Mouse (Mus musculus) large intestine, adult 2 months (tissue): ENCODE measurements around the gene Dppa3. TPM values are rescaled to one million over a fixed set of nuclear protein-coding genes. Genes with fewer than 3 reads are reported as not detected.
"Not testable (repeated sequence)": the region's sequence is repeated elsewhere in the genome, so short reads cannot be mapped to it uniquely, and the experiment has no call there.

Experiments
- DNase-seq: peaks from one replicate; pipeline ENCODE4 v3.0.0-alpha.2; 2012; ENCODE audit warnings: low read depth, low spot score
- WGBS: fragments of 180-500 bp; shearing (Covaris S2); methylation state at CpG from one replicate; pipeline ENCODE4 v1.1.7; 2018; 5-methylcytosine and 5-hydroxymethylcytosine counted together
- polyA plus RNA-seq: library from polyadenylated mRNA; depleted of rRNA; stranded (reverse); fragments of >200 nt; gene quantifications from 2 replicates; pipeline ENCODE4 v1.2.3, GENCODE M21; 2012

Dppa3 gene
- polyA plus RNA-seq, 1 experiment = not detected

GRCm38 (mm10) chr6:122608434-122609376, 17.5 kb upstream of the Dppa3 start:
- no peak for DNase-seq
- WGBS = 85% methylated on average over 10 of the region's 10 CpGs

GRCm38 (mm10) chr6:122609377-122609728, 16.9 kb upstream of the Dppa3 start:
- WGBS = 57% methylated on average over 9 of the region's 9 CpGs
- DNase-seq = no peak

GRCm38 (mm10) chr6:122609771-122610170, 16.4 kb upstream of the Dppa3 start, which contains the start of gene Gdf3:
TSS of gene Gdf3 (minus strand) at chr6:122610087.
- WGBS = 59% methylated on average over 14 of the region's 14 CpGs
- DNase-seq = no peak

GRCm38 (mm10) chr6:122612426-122612825, 13.8 kb upstream of the Dppa3 start:
- DNase-seq = no peak
- WGBS = 75% methylated on average over 4 of the region's 4 CpGs

- 56% methylated on average over 2 of the region's 2 CpGs for WGBS
- no peak for DNase-seq
Measured at GRCm38 (mm10) chr6:122614047-122614446, 12.2 kb upstream of the Dppa3 start.

- no peak for DNase-seq
- WGBS = 31% methylated on average over 3 of the region's 3 CpGs
Measured at GRCm38 (mm10) chr6:122616022-122616421, 10.2 kb upstream of the Dppa3 start.

- WGBS = 45% methylated on average over 6 of the region's 6 CpGs
- no peak for DNase-seq
Measured at GRCm38 (mm10) chr6:122621066-122621465, 5.1 kb upstream of the Dppa3 start.

GRCm38 (mm10) chr6:122624480-122624879, 1.7 kb upstream of the Dppa3 start:
- no peak for DNase-seq
- WGBS = 75% methylated on average over 5 of the region's 5 CpGs

GRCm38 (mm10) chr6:122625156-122625555, 1.1 kb upstream of the Dppa3 start:
- peak; percentile 90 for DNase-seq
- 29% methylated on average over 4 of the region's 4 CpGs for WGBS

GRCm38 (mm10) chr6:122627469-122628108, 1.4 kb downstream of the Dppa3 start:
- no peak for DNase-seq
- WGBS = 21% methylated on average over 20 of the region's 20 CpGs

GRCm38 (mm10) chr6:122633411-122633810, 7.2 kb downstream of the Dppa3 start:
- no peak for DNase-seq
- 44% methylated on average over 9 of the region's 9 CpGs for WGBS

- 62% methylated on average over 7 of the region's 7 CpGs for WGBS
- DNase-seq = no peak
Measured at GRCm38 (mm10) chr6:122635315-122635714, 9.1 kb downstream of the Dppa3 start.

GRCm38 (mm10) chr6:122636666-122637065, 10.5 kb downstream of the Dppa3 start:
- DNase-seq = no peak
- WGBS = 22% methylated on average over 3 of the region's 3 CpGs

- DNase-seq = not testable (repeated sequence)
- WGBS = 62% methylated on average over 4 of the region's 4 CpGs
Measured at GRCm38 (mm10) chr6:122637566-122637965, 11.4 kb downstream of the Dppa3 start.

GRCm38 (mm10) chr6:122644196-122644595, 18.0 kb downstream of the Dppa3 start:
- 93% methylated on average over 21 of the region's 21 CpGs for WGBS
- DNase-seq = not testable (repeated sequence)

- WGBS = 76% methylated on average over 3 of the region's 3 CpGs
- no peak for DNase-seq
Measured at GRCm38 (mm10) chr6:122649903-122650302, 23.7 kb downstream of the Dppa3 start.

- no peak for DNase-seq
- WGBS = 51% methylated on average over 5 of the region's 5 CpGs
Measured at GRCm38 (mm10) chr6:122650398-122650980, 24.3 kb downstream of the Dppa3 start.

GRCm38 (mm10) chr6:122654301-122654700, 28.1 kb downstream of the Dppa3 start:
- no peak for DNase-seq
- 67% methylated on average over 6 of the region's 6 CpGs for WGBS

GRCm38 (mm10) chr6:122657630-122658029, 31.4 kb downstream of the Dppa3 start:
- 56% methylated on average over 5 of the region's 5 CpGs for WGBS
- no peak for DNase-seq

- no peak for DNase-seq
- 21% methylated on average over 7 of the region's 7 CpGs for WGBS
Measured at GRCm38 (mm10) chr6:122659567-122659966, 33.4 kb downstream of the Dppa3 start.
